Mouse (Mus musculus): ENCODE measurements around the gene Iqsec2. TPM values are rescaled to one million over a fixed set of nuclear protein-coding genes. Genes with fewer than 3 reads are reported as not detected.

Gene Iqsec2
- total and polyA plus RNA-seq, 3 experiments: 61.3 to 111 (median 75.9) TPM

GRCm38 (mm10) chrX:152179670-152180656 lies 35.9 kb downstream of the Iqsec2 start:
- peaks cover 3% of the 10 kb centered on the region for H3K4me1 ChIP-seq (ENCODE audit: control insufficient read depth, insufficient read depth, low read length)
- no peaks in the 10 kb centered on the region for H3K36me3 ChIP-seq (ENCODE audit: control insufficient read depth, insufficient read depth, low read length)
- peak overlapping the region; percentile 62; the same call in 1 of the 2 replicates for H3K27ac ChIP-seq
- TF ChIP-seq POLR2A (IDR thresholded peaks at IDR 0.05; ENCODE audit: insufficient read depth, low read depth, low read length): no peak
- peak; percentile 6; the same call in 1 of the 2 replicates for TF ChIP-seq CTCF (IDR thresholded peaks at IDR 0.05)
- TF ChIP-seq EP300 (IDR thresholded peaks at IDR 0.05; ENCODE audit: insufficient read depth, low read depth, low read length): no peak
- no peaks in the 10 kb centered on the region for H3K27me3 ChIP-seq (ENCODE audit: control insufficient read depth, insufficient read depth, low read length)
- DNase-seq: no peak
- H3K4me3 ChIP-seq: peak overlapping the region; percentile 55
- whole genome bisulfite sequencing: 49% methylated on average over 7 of the region's 7 CpGs
- intact Hi-C loops (cut with DNase I): no loop called here
- H3K79me2 ChIP-seq (replicated peaks; ENCODE audit: control insufficient read depth, insufficient read depth, low read length): no peaks in the 10 kb centered on the region
- H3K9ac ChIP-seq (ENCODE audit: low read depth, low read length): peak overlapping the region; percentile 35

GRCm38 (mm10) chrX:152187151-152187550 lies 43.1 kb downstream of the Iqsec2 start:
- H3K4me1 ChIP-seq (ENCODE audit: control insufficient read depth, insufficient read depth, low read length): no peaks in the 10 kb centered on the region; the same call in none of the 2 replicates
- H3K27me3 ChIP-seq (ENCODE audit: control insufficient read depth, insufficient read depth, low read length): no peaks in the 10 kb centered on the region
- no peaks in the 10 kb centered on the region for H3K36me3 ChIP-seq (ENCODE audit: control insufficient read depth, insufficient read depth, low read length)
- H3K9ac ChIP-seq (ENCODE audit: low read depth, low read length): no peak overlapping the region
- no peak for DNase-seq
- TF ChIP-seq EP300 (IDR thresholded peaks at IDR 0.05; ENCODE audit: insufficient read depth, low read depth, low read length) (no peak), CTCF (IDR thresholded peaks at IDR 0.05) (no peak), POLR2A (IDR thresholded peaks at IDR 0.05; ENCODE audit: insufficient read depth, low read depth, low read length) (no peak)
- no peak overlapping the region for H3K27ac ChIP-seq
- no peaks in the 10 kb centered on the region for H3K79me2 ChIP-seq (replicated peaks; ENCODE audit: control insufficient read depth, insufficient read depth, low read length)
- intact Hi-C loops (cut with DNase I): no loop called here
- H3K4me3 ChIP-seq: no peak overlapping the region

- DNase-seq: no peak
- TF ChIP-seq POLR2A (IDR thresholded peaks at IDR 0.05; ENCODE audit: insufficient read depth, low read depth, low read length) (no peak), CTCF (IDR thresholded peaks at IDR 0.05) (no peak)
- 87% methylated on average over 1 of the region's 1 CpGs for WGBS
- no peaks in the 10 kb centered on the region; the same call in none of the 2 replicates for H3K4me1 ChIP-seq (ENCODE audit: control insufficient read depth, insufficient read depth, low read length)
- H3K27me3 ChIP-seq (ENCODE audit: control insufficient read depth, insufficient read depth, low read length): no peaks in the 10 kb centered on the region
- no peaks in the 10 kb centered on the region for H3K36me3 ChIP-seq (ENCODE audit: control insufficient read depth, insufficient read depth, low read length)
- intact Hi-C loops (cut with DNase I): no loop called here
- no peak overlapping the region for H3K4me3 ChIP-seq
- H3K9ac ChIP-seq (ENCODE audit: low read depth, low read length): no peak overlapping the region
- H3K79me2 ChIP-seq (replicated peaks; ENCODE audit: control insufficient read depth, insufficient read depth, low read length): no peaks in the 10 kb centered on the region
- H3K27ac ChIP-seq: no peak overlapping the region
Observed at GRCm38 (mm10) chrX:152191266-152191665, 47.2 kb downstream of the Iqsec2 start.

- no peaks in the 10 kb centered on the region for H3K27me3 ChIP-seq (ENCODE audit: control insufficient read depth, insufficient read depth, low read length)
- no peak for DNase-seq
- TF ChIP-seq POLR2A (IDR thresholded peaks at IDR 0.05; ENCODE audit: insufficient read depth, low read depth, low read length) (no peak), EP300 (IDR thresholded peaks at IDR 0.05; ENCODE audit: insufficient read depth, low read depth, low read length) (no peak), CTCF (IDR thresholded peaks at IDR 0.05) (no peak)
- H3K4me3 ChIP-seq: no peak overlapping the region
- no peak overlapping the region for H3K27ac ChIP-seq
- WGBS: 91% methylated on average over 1 of the region's 1 CpGs
- H3K9ac ChIP-seq (ENCODE audit: low read depth, low read length): no peak overlapping the region
- no peaks in the 10 kb centered on the region for H3K36me3 ChIP-seq (ENCODE audit: control insufficient read depth, insufficient read depth, low read length)
- H3K79me2 ChIP-seq (replicated peaks; ENCODE audit: control insufficient read depth, insufficient read depth, low read length): no peaks in the 10 kb centered on the region; the same call in 1 of the 2 replicates
- peaks cover 2% of the 10 kb centered on the region for H3K4me1 ChIP-seq (ENCODE audit: control insufficient read depth, insufficient read depth, low read length)
- intact Hi-C loops (cut with DNase I): no loop called here
Observed at GRCm38 (mm10) chrX:152197814-152198648, 54.0 kb downstream of the Iqsec2 start.

- H3K27ac ChIP-seq: no peak overlapping the region
- 53% methylated on average over 4 of the region's 4 CpGs for WGBS
- H3K9ac ChIP-seq (ENCODE audit: low read depth, low read length): no peak overlapping the region
- intact Hi-C loops (cut with DNase I): no loop called here
- no peaks in the 10 kb centered on the region for H3K27me3 ChIP-seq (ENCODE audit: control insufficient read depth, insufficient read depth, low read length)
- peaks cover 2% of the 10 kb centered on the region for H3K4me1 ChIP-seq (ENCODE audit: control insufficient read depth, insufficient read depth, low read length)
- DNase-seq: no peak
- H3K36me3 ChIP-seq (ENCODE audit: control insufficient read depth, insufficient read depth, low read length): no peaks in the 10 kb centered on the region
- no peak for TF ChIP-seq POLR2A (IDR thresholded peaks at IDR 0.05; ENCODE audit: insufficient read depth, low read depth, low read length)
- no peak for TF ChIP-seq EP300 (IDR thresholded peaks at IDR 0.05; ENCODE audit: insufficient read depth, low read depth, low read length)
- TF ChIP-seq CTCF (IDR thresholded peaks at IDR 0.05): no peak
- H3K4me3 ChIP-seq: no peak overlapping the region
- H3K79me2 ChIP-seq (replicated peaks; ENCODE audit: control insufficient read depth, insufficient read depth, low read length): no peaks in the 10 kb centered on the region; the same call in 1 of the 2 replicates
Observed at GRCm38 (mm10) chrX:152201737-152202421, 57.8 kb downstream of the Iqsec2 start.

Measured in heart, adult 2 months (tissue).